Mouse (Mus musculus): ENCODE data around the gene Mfng.

- TF ChIP-seq POLR2A (IDR thresholded peaks at IDR 0.05; ENCODE audit: insufficient read depth, low read length) (no peak), CTCF (IDR thresholded peaks at IDR 0.05; ENCODE audit: low read depth, low read length) (no peak)
These were observed 36.5 kb upstream of the Mfng start for GRCm38 (mm10) chr15:78809739-78810138.
